Mouse (Mus musculus): Measurements from ENCODE around the gene Hoxd4. TPM values are rescaled to one million over a fixed set of nuclear protein-coding genes. Genes with fewer than 3 reads are reported as not detected.
A peak's percentile ranks its signal among the peaks of the same experiment; 100 is the strongest.

Hoxd4 gene
- 0.63 and 0.82 TPM in 2 replicates for polyA plus RNA-seq (2014; fragmentation: Nextera tagmentation; extraction: Ambion mirVana)

DNA sequence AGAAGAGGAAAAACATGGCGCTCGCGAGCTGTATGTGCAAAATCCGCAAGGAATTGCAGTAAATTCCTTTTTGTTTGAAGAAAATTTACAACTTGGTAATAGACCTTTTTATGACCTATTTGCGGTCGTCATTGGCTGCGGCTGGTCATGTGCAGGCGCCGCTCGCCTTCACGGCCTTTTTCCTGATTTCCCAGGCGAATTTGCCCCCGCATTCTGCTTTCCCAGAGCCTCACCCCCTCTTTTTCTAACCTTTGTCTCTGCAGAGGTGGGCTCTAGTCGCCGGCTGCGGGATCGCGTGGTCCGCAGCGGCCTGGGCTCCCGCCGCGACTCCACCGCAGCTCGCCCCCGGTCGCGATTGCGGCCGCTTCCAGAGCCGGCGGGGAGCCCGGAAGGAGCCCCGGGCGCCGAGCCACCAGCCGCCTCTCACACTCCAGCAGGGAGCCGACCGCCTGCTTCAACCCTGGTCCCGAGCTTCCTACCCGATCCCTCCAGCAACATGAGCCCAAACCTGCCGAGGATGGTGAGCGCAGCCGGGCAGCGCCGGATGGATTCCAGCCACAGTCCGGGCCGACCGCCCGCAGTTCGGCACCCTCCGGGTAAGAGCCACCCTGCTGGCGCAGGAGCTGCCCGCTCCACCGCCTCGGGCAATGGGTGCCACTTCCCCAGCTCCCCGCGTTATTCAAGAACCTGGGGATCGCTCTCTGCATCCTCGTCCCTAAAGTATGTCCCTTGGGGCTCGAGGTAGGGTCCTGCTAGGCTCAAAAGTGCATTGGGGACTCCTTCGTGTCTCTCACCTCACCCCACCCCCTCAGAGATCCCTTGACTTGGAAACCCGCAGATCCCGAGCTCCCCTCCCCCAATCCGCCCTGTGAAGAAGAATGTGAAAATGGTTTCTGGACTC is at the start of gene Hoxd4, which contains the start of gene Hoxd3:
TSS of gene Hoxd4 (plus strand) at position 209 of the 901 bp plus-strand sequence.
TSS of gene Hoxd3 (plus strand) at position 207 of the 901 bp plus-strand sequence.
- peak within 1 kb of the TSS; percentile 42 for H3K4me3 ChIP-seq (ENCODE audit: low read depth, low read length)
- ATAC-seq (ENCODE audit: low read depth) (no peak), DNase-seq (ENCODE audit: low spot score) (no peak)
- peaks cover 99% of the 10 kb centered on the region for H3K27me3 ChIP-seq (replicated peaks; ENCODE audit: control insufficient read depth, insufficient read depth, low read length)
- 0 out of 2 replicates have a peak within 1 kb of the TSS, but pooled peaks have one; percentile 13 for H3K27ac ChIP-seq (replicated peaks; ENCODE audit: low read depth, low read length)
- no peaks in the 10 kb centered on the region for H3K36me3 ChIP-seq (ENCODE audit: control insufficient read depth, insufficient read depth, low read length)
- H3K9ac ChIP-seq (ENCODE audit: low read depth, low read length): peak within 1 kb of the TSS; percentile 51
- peaks cover 2% of the 10 kb centered on the region; the same call in 1 of the 2 replicates for H3K4me1 ChIP-seq (ENCODE audit: control insufficient read depth, insufficient read depth, low read length)
- H3K4me2 ChIP-seq (ENCODE audit: low read depth, low read length): peak within 1 kb of the TSS; percentile 53
- no peaks in the 10 kb centered on the region for H3K9me3 ChIP-seq (ENCODE audit: control insufficient read depth, low read length)
- WGBS: 1% methylated on average over 48 of the region's 65 CpGs

DNA sequence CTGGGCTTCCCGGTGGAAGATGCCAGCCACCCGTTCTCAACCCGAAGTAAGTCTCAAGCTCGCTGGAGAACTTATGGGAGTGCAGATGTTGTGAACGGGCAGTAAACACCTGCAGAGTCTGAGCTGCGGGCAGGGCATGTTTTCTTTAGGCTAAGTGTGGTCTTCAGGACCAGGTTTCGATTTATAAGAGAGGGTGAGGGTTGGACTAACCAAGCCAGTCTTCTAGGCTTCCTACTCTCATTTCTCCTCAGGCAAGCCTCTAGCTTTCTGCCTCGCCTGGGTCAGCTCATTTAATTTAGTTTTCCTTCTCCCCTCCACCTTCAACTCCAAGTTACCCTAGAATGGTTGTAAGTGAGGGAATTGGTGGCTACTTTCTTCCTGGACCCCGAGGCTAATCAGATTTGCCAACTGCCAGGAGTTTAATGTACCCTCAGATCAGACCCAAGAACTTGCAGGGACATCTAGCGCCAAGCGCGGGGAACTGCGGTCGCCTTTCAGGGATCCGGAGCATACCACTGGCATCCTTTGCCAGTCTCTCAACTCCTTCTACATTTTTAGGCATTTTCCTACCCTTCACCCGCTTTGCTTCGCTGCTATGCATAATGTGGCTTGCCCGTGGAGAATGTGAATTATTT is 48.3 kb upstream of the Hoxd4 start:
- H3K27me3 ChIP-seq (replicated peaks; ENCODE audit: control insufficient read depth, insufficient read depth, low read length): peaks cover 99% of the 10 kb centered on the region
- no peak overlapping the region for H3K9ac ChIP-seq (ENCODE audit: low read depth, low read length)
- H3K9me3 ChIP-seq (ENCODE audit: control insufficient read depth, low read length): no peaks in the 10 kb centered on the region
- H3K4me2 ChIP-seq (ENCODE audit: low read depth, low read length): no peak overlapping the region
- 4% methylated on average over 18 of the region's 18 CpGs for WGBS
- H3K4me3 ChIP-seq (ENCODE audit: low read depth, low read length): no peak overlapping the region
- peak; percentile 77 for DNase-seq (ENCODE audit: low spot score)
- ATAC-seq (ENCODE audit: low read depth): 0 out of 2 replicates have a peak, but pooled peaks have one; percentile 56
- H3K36me3 ChIP-seq (ENCODE audit: control insufficient read depth, insufficient read depth, low read length): no peaks in the 10 kb centered on the region
- H3K27ac ChIP-seq (replicated peaks; ENCODE audit: low read depth, low read length): no peak overlapping the region
- H3K4me1 ChIP-seq (ENCODE audit: control insufficient read depth, insufficient read depth, low read length): peaks cover 3% of the 10 kb centered on the region; the same call in 1 of the 2 replicates

DNA sequence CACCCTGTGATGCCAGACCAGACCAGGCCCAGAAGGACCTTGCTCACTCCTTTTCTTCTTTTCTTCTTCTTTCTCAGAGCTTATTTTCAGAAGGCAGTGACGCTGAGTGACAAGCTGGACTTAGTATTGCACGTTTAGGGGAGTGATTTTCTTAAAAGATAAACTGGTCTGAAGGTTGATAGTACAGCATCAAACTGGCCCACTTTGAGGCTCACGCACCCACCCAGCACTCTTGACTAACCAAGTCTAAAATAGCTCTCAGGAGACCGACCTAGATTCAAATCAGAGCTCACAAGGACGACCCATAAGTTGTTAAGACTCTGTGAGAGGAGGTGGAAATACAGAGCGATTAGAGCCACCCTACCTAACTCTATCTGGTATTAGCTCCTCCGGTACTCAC is 45.3 kb upstream of the Hoxd4 start:
- H3K27ac ChIP-seq (replicated peaks; ENCODE audit: low read depth, low read length): no peak overlapping the region
- no peaks in the 10 kb centered on the region for H3K36me3 ChIP-seq (ENCODE audit: control insufficient read depth, insufficient read depth, low read length)
- no peak for DNase-seq (ENCODE audit: low spot score)
- WGBS: 3% methylated on average over 7 of the region's 7 CpGs
- peaks cover 98% of the 10 kb centered on the region for H3K27me3 ChIP-seq (replicated peaks; ENCODE audit: control insufficient read depth, insufficient read depth, low read length)
- no peaks in the 10 kb centered on the region for H3K9me3 ChIP-seq (ENCODE audit: control insufficient read depth, low read length)
- H3K9ac ChIP-seq (ENCODE audit: low read depth, low read length): no peak overlapping the region
- H3K4me3 ChIP-seq (ENCODE audit: low read depth, low read length): no peak overlapping the region
- H3K4me1 ChIP-seq (ENCODE audit: control insufficient read depth, insufficient read depth, low read length): peaks cover 3% of the 10 kb centered on the region; the same call in 1 of the 2 replicates
- no peak for ATAC-seq (ENCODE audit: low read depth)
- no peak overlapping the region for H3K4me2 ChIP-seq (ENCODE audit: low read depth, low read length)

DNA sequence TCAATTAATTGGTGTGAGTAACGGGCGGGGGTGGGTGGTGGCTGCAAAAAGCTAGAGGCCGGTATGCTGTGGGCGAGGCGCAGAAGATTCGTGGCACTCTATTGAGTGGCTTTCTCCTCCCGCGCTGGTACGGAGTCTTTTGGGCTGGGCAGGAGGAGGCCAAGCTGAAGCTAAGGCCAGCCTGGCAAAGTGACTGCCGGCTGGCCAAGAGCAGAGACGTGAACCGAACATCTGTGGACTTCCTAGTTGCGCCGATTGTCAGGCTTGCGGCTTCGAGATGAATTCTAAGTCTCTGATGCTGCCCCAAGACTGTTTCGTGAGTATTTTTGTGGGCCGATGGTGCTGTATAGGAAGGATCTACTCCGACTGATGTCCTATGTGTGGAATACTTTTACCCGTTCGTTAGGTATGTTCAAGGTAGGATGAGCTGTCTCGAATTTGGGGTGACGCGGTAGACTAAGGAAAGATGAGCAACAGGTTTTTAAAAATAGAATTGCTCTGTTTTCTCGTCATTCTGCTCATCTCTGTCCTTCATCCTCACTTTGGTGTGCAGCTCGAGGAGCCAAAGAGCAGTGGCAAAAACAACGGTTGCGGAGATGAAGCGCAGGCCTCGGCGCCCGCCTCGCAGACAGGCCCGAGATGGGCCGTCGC is 44.4 kb upstream of the Hoxd4 start:
- Histone ChIP-seq H3K36me3 (ENCODE audit: control insufficient read depth, insufficient read depth, low read length) (no peaks in the 10 kb centered on the region), H3K9ac (ENCODE audit: low read depth, low read length) (no peak overlapping the region), H3K27me3 (replicated peaks; ENCODE audit: control insufficient read depth, insufficient read depth, low read length) (peaks cover 98% of the 10 kb centered on the region), H3K4me2 (ENCODE audit: low read depth, low read length) (no peak overlapping the region; the same call in 1 of the 2 replicates), H3K27ac (replicated peaks; ENCODE audit: low read depth, low read length) (no peak overlapping the region), H3K4me3 (ENCODE audit: low read depth, low read length) (peak overlapping the region; percentile 39), H3K4me1 (ENCODE audit: control insufficient read depth, insufficient read depth, low read length) (no peaks in the 10 kb centered on the region; the same call in 1 of the 2 replicates), H3K9me3 (ENCODE audit: control insufficient read depth, low read length) (no peaks in the 10 kb centered on the region)
- WGBS: 2% methylated on average over 36 of the region's 36 CpGs
- ATAC-seq (ENCODE audit: low read depth) (no peak), DNase-seq (ENCODE audit: low spot score) (no peak)

DNA sequence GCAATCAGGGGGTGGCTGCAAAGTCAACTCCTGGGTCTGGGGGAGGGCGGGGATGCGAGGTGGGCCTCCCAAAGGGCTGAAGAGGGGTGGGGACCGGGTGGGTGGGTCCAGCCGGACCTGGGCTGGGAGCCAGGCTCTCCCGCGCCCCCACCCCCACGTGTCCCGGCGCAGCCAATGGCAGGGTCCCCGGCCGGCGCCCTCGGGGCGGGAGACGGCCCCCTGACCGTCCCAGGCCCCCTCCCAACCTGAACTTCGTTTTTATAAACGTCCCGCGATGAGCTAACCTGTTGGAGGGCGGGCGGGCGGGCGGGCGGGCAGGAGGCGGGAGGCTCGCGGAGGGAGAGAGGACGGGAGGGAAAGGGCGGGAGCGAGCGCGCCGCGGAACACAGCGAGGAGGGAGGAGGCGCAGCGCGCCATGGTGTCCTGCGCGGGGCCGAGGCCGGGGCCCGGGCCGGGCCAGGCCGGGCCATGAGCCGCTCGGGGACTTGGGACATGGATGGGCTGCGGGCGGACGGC is 43.8 kb upstream of the Hoxd4 start, which contains the start of gene Hoxd13:
TSS of gene Hoxd13 (plus strand) at position 469 of the 516 bp plus-strand sequence.
- H3K4me3 ChIP-seq (ENCODE audit: low read depth, low read length): peak within 1 kb of the TSS; percentile 39
- peak within 1 kb of the TSS; percentile 57 for H3K4me2 ChIP-seq (ENCODE audit: low read depth, low read length)
- H3K27ac ChIP-seq (replicated peaks; ENCODE audit: low read depth, low read length): no peak within 1 kb of the TSS
- peak within 1 kb of the TSS; percentile 19; the same call in 1 of the 2 replicates for H3K9ac ChIP-seq (ENCODE audit: low read depth, low read length)
- ATAC-seq (ENCODE audit: low read depth) (0 out of 2 replicates have a peak, but pooled peaks have one; percentile 17), DNase-seq (ENCODE audit: low spot score) (no peak)
- peaks cover 3% of the 10 kb centered on the region; the same call in 1 of the 2 replicates for H3K4me1 ChIP-seq (ENCODE audit: control insufficient read depth, insufficient read depth, low read length)
- H3K27me3 ChIP-seq (replicated peaks; ENCODE audit: control insufficient read depth, insufficient read depth, low read length): peaks cover 98% of the 10 kb centered on the region
- no peaks in the 10 kb centered on the region for H3K36me3 ChIP-seq (ENCODE audit: control insufficient read depth, insufficient read depth, low read length)
- no peaks in the 10 kb centered on the region for H3K9me3 ChIP-seq (ENCODE audit: control insufficient read depth, low read length)
- 1% methylated on average over 10 of the region's 51 CpGs for WGBS

DNA sequence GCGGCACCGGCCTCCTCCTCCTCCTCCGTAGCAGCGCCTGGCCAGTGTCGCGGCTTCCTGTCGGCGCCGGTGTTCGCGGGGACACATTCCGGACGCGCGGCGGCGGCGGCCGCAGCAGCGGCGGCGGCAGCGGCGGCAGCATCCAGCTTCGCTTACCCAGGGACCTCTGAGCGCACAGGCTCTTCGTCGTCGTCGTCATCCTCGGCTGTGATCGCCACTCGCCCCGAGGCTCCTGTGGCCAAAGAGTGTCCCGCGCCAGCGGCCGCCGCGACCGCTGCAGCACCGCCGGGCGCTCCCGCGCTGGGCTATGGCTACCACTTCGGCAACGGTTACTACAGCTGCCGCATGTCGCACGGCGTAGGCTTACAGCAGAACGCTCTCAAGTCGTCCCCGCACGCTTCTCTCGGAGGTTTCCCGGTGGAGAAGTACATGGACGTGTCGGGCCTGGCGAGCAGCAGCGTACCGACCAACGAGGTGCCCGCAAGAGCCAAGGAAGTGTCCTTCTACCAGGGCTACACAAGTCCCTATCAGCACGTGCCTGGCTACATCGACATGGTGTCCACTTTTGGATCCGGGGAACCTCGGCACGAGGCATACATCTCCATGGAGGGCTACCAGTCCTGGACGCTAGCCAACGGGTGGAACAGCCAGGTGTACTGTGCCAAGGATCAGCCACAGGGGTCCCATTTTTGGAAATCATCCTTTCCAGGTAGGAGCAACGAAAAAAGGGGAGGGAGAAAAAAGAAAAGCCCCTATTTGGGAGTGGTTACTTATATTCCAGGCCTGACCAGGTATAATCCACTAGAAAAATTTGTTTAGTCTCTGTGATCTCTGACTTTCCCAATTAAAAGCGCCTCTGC is 43.1 kb upstream of the Hoxd4 start:
- Histone ChIP-seq H3K36me3 (ENCODE audit: control insufficient read depth, insufficient read depth, low read length) (no peaks in the 10 kb centered on the region), H3K9me3 (ENCODE audit: control insufficient read depth, low read length) (no peaks in the 10 kb centered on the region), H3K4me2 (ENCODE audit: low read depth, low read length) (peak overlapping the region; percentile 57), H3K4me1 (ENCODE audit: control insufficient read depth, insufficient read depth, low read length) (peaks cover 4% of the 10 kb centered on the region; the same call in 1 of the 2 replicates), H3K9ac (ENCODE audit: low read depth, low read length) (peak overlapping the region; percentile 19; the same call in 1 of the 2 replicates), H3K27ac (replicated peaks; ENCODE audit: low read depth, low read length) (no peak overlapping the region), H3K4me3 (ENCODE audit: low read depth, low read length) (peak overlapping the region; percentile 39), H3K27me3 (replicated peaks; ENCODE audit: control insufficient read depth, insufficient read depth, low read length) (peaks cover 98% of the 10 kb centered on the region)
- 0% methylated on average over 34 of the region's 74 CpGs for WGBS
- ATAC-seq (ENCODE audit: low read depth) (0 out of 2 replicates have a peak, but pooled peaks have one; percentile 32), DNase-seq (ENCODE audit: low spot score) (no peak)

DNA sequence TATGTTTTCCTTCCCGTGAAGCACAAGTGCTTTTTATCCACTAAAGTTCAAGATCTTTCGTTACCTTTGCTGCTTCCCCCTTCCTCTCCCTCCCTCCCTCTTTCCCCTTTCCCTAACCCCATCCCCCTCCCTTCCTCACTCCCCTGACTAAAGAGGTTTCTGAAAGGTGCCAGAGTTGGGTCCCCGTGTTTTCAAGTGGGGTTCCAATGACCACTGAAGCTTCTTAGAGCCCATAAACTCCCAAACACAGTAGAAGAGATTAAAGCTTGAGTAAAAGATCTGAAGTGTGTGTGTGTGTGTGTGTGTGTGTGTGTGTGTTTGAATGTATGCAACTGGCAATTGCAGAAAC is 42.5 kb upstream of the Hoxd4 start:
- 2% methylated on average over 3 of the region's 3 CpGs for WGBS

More for the DNA sequence above, 42.5 kb upstream of the Hoxd4 start:
- H3K27ac ChIP-seq (replicated peaks; ENCODE audit: low read depth, low read length): no peak overlapping the region
- peaks cover 4% of the 10 kb centered on the region; the same call in 1 of the 2 replicates for H3K4me1 ChIP-seq (ENCODE audit: control insufficient read depth, insufficient read depth, low read length)
- H3K27me3 ChIP-seq (replicated peaks; ENCODE audit: control insufficient read depth, insufficient read depth, low read length): peaks cover 98% of the 10 kb centered on the region
- DNase-seq (ENCODE audit: low spot score) (no peak), ATAC-seq (ENCODE audit: low read depth) (no peak)
- H3K9me3 ChIP-seq (ENCODE audit: control insufficient read depth, low read length): no peaks in the 10 kb centered on the region
- no peak overlapping the region for H3K9ac ChIP-seq (ENCODE audit: low read depth, low read length)
- no peak overlapping the region for H3K4me3 ChIP-seq (ENCODE audit: low read depth, low read length)
- H3K36me3 ChIP-seq (ENCODE audit: control insufficient read depth, insufficient read depth, low read length): no peaks in the 10 kb centered on the region
- H3K4me2 ChIP-seq (ENCODE audit: low read depth, low read length): no peak overlapping the region

Data from embryonic facial prominence, embryonic 14.5 days (tissue).